Mouse (Mus musculus): ENCODE measurements around the gene Aasdh.

Aasdh gene

GRCm38 (mm10) chr5:76910807-76911206 lies 5.5 kb upstream of the Aasdh start:
- no peak for DNase-seq (ENCODE audit: low spot score)

GRCm38 (mm10) chr5:76906155-76906499 lies 813 bp upstream of the Aasdh start:
- DNase-seq (ENCODE audit: low spot score), result no peak

- DNase-seq (ENCODE audit: low spot score), result no peak
These were observed 455 bp downstream of the Aasdh start for GRCm38 (mm10) chr5:76904713-76905404.

- DNase-seq (ENCODE audit: low spot score), result no peak
These were observed 3.2 kb downstream of the Aasdh start for GRCm38 (mm10) chr5:76902131-76902530.

GRCm38 (mm10) chr5:76893084-76893483 lies 12.2 kb downstream of the Aasdh start:
- DNase-seq (ENCODE audit: low spot score), result no peak

- no peak for DNase-seq (ENCODE audit: low spot score)
These were observed 12.7 kb downstream of the Aasdh start for GRCm38 (mm10) chr5:76892608-76893007.

- no peak for DNase-seq (ENCODE audit: low spot score)
These were observed 18.3 kb downstream of the Aasdh start for GRCm38 (mm10) chr5:76887011-76887410.

GRCm38 (mm10) chr5:76884107-76884506 lies 21.2 kb downstream of the Aasdh start:
- no peak for DNase-seq (ENCODE audit: low spot score)

GRCm38 (mm10) chr5:76876106-76876758 lies 29.1 kb downstream of the Aasdh start:
- no peak for DNase-seq (ENCODE audit: low spot score)

- DNase-seq (ENCODE audit: low spot score), result no peak
These were observed 35.8 kb downstream of the Aasdh start for GRCm38 (mm10) chr5:76869553-76869952.

- DNase-seq (ENCODE audit: low spot score), result no peak
These were observed 36.5 kb downstream of the Aasdh start for GRCm38 (mm10) chr5:76868693-76869286.

- DNase-seq (ENCODE audit: low spot score), result no peak
These were observed 38.5 kb downstream of the Aasdh start for GRCm38 (mm10) chr5:76866819-76867218.

GRCm38 (mm10) chr5:76858444-76858843 lies 46.9 kb downstream of the Aasdh start:
- no peak for DNase-seq (ENCODE audit: low spot score)

- no peak for DNase-seq (ENCODE audit: low spot score)
These were observed 48.0 kb downstream of the Aasdh start for GRCm38 (mm10) chr5:76857103-76858015.

- DNase-seq (ENCODE audit: low spot score), result no peak
These were observed 49.3 kb downstream of the Aasdh start for GRCm38 (mm10) chr5:76855829-76856600.

- peak; percentile 89 for DNase-seq (ENCODE audit: low spot score)
These were observed 51.8 kb downstream of the Aasdh start for GRCm38 (mm10) chr5:76853549-76853948.

- no peak for DNase-seq (ENCODE audit: low spot score)
These were observed 54.0 kb downstream of the Aasdh start for GRCm38 (mm10) chr5:76851316-76851715.

GRCm38 (mm10) chr5:76847106-76847505 lies 58.2 kb downstream of the Aasdh start:
- DNase-seq (ENCODE audit: low spot score), result no peak

- no peak for DNase-seq (ENCODE audit: low spot score)
These were observed 60.6 kb downstream of the Aasdh start for GRCm38 (mm10) chr5:76844618-76845186.

GRCm38 (mm10) chr5:76843851-76844419 lies 61.4 kb downstream of the Aasdh start:
- no peak for DNase-seq (ENCODE audit: low spot score)

GRCm38 (mm10) chr5:76843448-76843847 lies 61.9 kb downstream of the Aasdh start:
- DNase-seq (ENCODE audit: low spot score), result peak; percentile 83
